Mouse (Mus musculus) mature B cell (primary cell): ENCODE measurements around the gene Ppp5c.

ENCODE experiments used
- in situ Hi-C: fragments of 300-500 bp; cut with MboI; formaldehyde crosslinking; loops from 2 replicates; pipeline ENCODE4 v1.14.3; 2019

The Ppp5c gene

DNA sequence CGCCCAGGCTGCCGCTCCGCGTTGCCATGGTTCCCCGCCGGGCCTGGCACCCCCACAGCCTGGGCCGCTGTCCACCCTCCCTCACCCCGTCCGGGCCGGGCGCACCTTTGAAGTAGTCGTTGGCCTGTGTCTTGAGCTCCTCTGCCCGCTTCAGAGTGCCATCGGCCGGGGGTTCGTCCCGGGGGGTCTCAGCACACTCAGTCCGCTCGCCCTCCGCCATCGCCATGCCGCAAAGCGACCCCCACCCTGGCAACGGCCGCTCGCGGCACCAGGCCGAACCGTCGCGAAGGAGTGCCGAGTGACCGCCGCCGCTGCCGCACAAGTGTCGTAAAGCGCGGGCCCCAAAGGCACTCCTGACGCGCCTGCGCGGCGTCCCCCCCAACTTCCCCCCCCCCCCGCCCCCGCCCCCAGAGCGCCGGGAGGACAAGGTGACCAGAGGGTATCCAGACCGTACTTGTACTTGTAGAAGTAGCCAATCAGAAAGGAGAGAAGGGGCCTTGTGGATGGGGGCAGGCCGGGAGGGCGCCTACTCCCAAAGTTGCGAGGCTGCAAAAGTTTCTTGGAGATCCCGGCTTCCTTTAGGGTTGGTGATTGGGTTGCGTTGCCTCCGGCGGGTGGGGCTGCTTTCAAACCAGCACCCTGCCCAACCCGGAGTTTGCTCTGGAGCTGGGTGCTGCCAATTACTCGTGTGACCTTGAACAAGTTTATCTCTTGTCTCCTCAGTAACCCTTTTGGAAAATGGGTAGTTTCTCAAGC lies at the start of gene Ppp5c:
Ppp5c (minus strand) TSS at position 337 of the 756 bp plus-strand sequence.
- in situ Hi-C loops: no loop called here

DNA sequence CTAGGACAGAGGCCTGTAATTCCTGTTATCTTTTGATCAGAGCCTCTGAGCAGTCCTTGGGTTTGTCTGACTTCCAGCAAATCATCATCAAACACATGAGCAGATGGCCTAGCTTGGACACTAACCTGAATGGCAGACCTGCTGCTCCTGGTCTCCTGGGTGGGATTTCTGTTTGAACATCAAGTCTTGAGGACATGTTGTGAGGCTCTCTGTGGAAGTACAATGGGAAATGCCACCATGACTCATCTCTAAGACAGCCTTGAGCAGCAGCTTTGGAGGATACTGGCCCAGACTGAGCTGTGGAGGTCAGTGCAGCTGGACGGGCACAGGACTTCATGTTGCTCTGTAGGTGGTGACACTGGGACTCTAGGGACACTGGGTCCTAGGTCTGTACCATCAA lies 48.8 kb upstream of the Ppp5c start:
- in situ Hi-C loops: no loop called here

DNA sequence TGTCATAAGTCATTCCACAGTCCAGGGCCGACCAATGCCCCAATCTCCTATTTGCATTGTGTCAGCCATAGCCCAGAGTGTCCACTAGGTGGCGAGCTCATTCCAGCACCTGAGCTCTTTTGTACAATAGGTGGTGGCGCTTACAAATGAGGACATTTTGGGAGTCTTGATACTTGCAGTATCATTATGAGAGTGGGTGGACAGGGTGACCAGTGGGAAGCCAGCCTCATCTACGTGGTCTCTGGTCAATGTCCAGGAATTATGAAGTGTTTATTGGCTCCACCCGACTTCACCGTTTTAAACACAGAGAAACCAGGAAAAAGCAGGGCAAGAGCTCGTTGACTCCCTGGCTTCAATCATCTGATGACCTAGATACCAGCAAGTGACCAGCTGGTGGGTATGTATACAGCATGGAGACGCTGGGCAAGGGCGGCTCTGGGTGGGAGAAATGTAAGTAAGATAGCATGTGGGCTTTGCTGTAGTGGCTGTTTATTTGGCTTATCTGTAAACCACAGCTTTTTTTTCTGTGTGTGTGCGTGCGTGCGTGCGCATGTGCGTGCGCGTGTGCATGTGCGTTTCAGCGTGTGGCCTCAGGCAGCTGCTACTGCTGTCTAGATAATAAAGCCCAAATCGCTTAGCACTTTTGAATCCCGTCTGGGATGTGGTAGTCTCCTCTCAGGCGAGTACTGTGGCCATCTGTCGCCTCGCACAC lies 46.3 kb upstream of the Ppp5c start, which contains the start of gene Psg16:
Psg16 (plus strand) TSS at position 137 of the 712 bp plus-strand sequence.
- in situ Hi-C loops: no loop called here

DNA sequence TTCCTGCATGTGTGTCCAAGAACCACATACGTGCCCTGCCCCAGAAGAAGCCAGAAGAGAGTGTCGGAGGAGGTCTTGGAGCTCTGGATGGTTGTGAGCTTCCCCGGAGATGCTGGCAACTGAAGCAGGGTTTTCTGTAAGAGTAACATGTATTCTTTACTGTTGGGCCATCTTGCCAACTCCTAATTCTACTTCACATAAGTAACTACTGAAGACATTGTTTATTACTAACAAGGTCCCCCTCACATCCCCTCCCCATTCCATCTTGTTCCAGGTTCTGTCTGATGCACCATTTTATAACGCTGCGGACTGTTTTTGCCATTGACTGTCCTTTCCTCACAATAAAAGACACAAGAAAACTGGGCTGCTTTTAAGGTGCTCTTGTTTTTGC lies 45.8 kb upstream of the Ppp5c start:
- in situ Hi-C loops: no loop called here

DNA sequence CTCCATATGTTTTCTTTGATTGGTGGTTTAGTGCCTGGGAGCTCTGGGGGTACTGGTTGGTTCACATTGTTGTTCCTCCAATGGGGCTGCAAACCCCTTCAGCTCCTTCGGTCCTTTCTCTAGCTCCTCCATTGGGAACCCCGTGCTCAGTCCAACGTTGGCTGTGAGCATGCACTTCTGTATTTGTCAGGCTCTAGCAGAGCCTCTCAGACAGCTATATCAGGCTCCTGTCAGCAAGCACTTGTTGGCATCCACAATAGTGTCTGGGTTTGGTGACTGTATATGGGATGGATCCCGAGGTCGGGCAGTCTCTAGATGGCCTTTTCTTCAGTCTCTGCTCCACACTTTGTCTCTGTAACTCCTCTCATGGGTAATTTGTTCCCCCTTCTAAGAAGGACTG lies 39.9 kb upstream of the Ppp5c start:
- in situ Hi-C loops: loop anchor here (10.0 kb wide), 1 partner anchor 63 kb away; no protein-coding TSS in a partner anchor

DNA sequence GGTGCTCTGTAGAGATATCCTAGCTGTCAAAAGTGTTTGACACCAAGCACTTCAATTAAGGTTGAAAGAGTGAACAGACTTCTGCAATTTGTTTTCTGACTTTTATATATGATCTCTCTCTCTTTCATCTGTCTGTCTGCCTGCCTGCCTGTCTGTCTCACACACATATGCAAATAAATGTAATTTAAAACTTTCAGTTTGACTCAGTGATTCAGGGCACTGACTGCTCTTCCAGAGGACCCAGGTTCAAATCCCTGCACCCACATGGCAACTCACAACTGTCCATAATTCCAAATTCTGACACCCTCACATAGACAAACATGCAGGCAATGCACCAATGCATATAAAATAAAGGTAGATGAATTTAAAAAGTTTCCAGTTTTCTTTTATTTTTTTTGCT lies 39.3 kb upstream of the Ppp5c start:
- in situ Hi-C loops: loop anchor here (10.0 kb wide), 1 partner anchor 62 kb away; no protein-coding TSS in a partner anchor

DNA sequence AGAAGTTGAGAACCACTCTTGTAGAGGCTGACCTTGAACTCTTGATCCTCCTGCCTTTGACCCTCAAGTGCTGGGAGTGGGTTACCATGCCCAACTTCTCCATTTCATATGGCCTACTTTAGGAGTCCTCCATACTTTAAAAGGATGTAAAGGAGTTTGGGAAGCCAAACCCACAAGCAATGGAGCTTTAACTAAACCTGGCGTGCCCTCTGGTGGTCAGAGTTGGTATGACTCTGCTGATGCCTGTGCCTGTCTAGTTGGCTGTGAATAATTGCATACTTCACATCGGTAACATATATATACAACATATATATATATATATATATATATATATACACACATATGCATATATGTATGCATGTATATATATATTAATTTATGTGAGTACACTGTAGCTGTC lies 38.7 kb upstream of the Ppp5c start:
- in situ Hi-C loops: loop anchor here (10.0 kb wide), 1 partner anchor 62 kb away; no protein-coding TSS in a partner anchor

DNA sequence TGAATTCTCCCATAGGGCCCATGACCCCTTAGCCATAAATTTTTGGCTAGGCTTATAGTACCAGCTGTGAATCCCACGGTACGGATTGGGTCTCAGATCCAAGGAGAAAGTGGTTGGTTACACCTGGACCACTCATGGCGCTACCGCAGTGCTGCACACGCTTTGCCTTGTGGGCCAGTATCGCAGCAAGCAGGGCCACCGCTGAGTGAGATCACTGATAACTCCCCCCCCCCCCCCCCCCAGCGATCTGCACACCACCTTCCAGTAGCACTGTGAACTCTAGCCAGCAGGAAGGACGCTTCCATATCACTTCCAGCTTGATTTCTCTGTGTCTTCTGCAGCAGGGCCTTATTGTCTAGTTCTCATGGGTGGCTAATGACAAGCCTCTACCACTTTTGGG lies 37.9 kb upstream of the Ppp5c start:
- in situ Hi-C loops: loop anchor here (10.0 kb wide), 1 partner anchor 61 kb away; no protein-coding TSS in a partner anchor

DNA sequence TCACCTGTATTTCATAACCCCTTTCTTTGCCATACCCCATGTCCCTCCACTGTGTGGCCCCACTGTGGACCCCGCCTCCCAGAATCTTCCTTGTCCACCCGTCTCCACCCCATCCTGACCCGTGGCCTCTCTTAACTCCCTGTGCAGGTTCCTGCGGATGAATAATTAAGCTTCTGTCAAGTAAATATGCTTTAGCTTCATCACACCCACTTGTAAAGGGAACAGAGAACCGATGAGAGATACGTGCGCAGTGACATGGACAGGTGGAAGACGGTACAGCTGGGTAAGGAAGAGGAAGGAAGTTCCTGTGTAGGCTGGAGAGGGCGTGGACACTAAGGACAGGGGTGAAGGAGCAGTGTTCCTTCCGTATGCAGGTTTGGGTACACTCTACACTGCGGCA lies 35.1 kb upstream of the Ppp5c start:
- in situ Hi-C loops: loop anchor here (10.0 kb wide), 1 partner anchor 58 kb away; no protein-coding TSS in a partner anchor

DNA sequence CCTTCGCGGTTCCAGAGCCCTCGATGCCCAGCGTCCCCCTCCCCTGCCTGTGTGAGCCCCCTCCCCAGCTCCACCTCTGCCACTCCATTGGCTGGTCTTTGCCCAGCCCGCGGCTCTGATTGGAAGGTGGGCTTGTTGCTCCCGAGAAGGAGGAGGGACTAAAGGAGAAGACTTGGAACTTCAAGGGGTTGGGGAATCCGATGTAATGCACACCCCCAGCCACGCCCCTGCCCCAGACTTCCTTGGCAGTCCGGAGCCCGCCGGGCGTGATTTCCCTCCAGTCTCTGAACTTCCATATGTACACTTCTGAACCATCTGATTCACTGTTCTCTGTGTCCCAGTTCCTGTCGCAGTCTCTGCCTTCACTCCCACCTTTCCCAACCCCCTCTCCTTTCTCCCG lies 34.7 kb upstream of the Ppp5c start, which contains the start of gene Hif3a:
Hif3a (minus strand) TSS at position 39 of the 400 bp plus-strand sequence.
- in situ Hi-C loops: loop anchor here (10.0 kb wide), 1 partner anchor 58 kb away; no protein-coding TSS in a partner anchor

DNA sequence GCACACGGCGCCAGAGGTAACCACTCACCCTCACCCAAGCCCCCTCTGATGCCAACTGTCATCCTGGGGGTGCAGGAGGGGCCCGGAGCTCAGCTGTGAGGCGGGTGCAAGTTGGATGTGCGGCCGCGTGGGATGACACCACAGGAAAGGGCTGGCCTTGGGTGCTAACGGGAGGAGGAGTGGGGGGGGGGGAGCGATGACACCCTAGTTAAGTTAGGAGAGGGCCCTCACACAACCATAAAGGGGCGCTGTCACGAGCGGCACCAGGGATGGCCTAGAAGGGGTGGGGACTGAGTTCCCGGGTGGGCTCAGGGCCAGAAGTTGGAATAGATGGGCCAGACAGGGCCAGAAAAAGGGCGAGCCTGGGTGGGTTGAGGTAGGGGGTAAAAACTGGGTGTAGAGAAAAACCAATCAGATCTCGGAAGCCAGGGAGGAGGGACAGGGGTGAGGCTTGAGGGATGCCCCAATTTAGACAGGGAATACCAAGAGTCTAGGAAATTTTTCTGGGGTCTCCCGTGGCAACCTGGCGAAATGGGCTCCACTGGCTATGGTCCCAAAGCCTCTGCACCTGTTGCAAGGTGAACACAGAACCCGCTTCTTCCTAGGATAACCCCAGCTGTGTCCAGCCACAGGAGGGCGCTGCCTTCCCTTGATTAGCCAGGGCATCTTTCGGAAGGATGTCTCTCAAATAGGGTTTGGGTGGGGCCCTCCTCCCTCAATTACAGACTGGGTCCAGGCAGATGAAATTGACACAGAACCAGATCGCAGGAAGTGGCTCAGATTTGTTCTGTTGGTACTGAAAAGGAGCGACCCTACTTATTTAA lies 33.3 kb upstream of the Ppp5c start:
- in situ Hi-C loops: loop anchor here (10.0 kb wide), 1 partner anchor 56 kb away; no protein-coding TSS in a partner anchor

DNA sequence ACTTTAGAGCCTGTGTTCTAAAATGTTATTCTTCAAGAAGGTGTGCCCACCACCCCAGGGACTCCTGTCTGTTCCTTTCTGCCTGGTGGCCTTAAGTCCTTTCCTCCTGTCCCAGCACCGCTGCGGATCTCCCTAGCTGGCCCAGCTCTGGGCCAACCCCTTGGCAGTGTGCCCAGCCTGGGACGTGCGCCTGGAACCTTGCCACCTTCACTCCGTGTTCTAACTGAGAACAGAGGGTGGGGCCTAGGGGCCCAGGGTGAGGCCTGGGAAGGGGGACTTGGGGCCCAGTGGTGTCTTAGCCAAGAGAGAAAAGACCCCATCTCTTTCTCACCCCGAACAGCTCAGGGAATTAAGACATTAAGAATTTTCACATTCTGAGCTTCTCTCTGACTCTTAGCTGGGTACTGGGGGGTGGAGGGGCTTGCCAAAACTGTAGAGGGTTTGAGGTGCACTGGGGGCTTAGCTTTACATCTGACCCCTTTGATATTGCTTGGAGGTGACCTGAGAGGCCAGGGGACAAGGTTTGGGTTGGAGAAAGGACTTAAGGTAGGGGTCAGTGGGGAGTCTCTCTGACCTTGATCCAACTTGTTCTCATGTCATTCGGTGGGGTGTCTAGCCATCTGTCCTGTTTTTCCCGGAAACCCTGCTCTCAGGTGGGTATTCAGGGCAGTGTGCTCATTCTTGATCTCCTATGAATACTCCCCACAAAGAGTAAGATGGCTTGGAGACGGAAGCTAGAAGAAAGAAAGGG lies 32.5 kb upstream of the Ppp5c start:
- in situ Hi-C loops: loop anchor here (10.0 kb wide), 1 partner anchor 55 kb away; no protein-coding TSS in a partner anchor

DNA sequence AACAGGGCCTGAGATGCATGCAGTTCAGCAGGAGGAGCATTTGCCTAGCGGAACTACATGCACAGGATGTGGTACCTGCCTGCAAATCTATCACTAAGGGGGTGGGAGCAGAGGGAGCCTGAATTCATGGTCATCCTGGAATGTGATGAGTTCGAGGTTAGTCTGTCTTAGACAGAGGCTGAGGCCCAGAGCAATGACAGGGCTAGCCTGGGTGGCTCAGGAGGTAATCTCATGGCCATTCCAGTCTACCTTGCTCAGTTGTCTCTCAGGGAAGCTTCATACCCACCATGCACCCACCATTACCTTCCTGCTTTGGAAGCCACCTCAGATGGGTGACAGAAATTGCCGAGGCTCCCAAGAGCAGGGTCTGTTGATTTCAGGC lies 31.7 kb upstream of the Ppp5c start:
- in situ Hi-C loops: loop anchor here (10.0 kb wide), 1 partner anchor 125 kb away; no protein-coding TSS in a partner anchor

DNA sequence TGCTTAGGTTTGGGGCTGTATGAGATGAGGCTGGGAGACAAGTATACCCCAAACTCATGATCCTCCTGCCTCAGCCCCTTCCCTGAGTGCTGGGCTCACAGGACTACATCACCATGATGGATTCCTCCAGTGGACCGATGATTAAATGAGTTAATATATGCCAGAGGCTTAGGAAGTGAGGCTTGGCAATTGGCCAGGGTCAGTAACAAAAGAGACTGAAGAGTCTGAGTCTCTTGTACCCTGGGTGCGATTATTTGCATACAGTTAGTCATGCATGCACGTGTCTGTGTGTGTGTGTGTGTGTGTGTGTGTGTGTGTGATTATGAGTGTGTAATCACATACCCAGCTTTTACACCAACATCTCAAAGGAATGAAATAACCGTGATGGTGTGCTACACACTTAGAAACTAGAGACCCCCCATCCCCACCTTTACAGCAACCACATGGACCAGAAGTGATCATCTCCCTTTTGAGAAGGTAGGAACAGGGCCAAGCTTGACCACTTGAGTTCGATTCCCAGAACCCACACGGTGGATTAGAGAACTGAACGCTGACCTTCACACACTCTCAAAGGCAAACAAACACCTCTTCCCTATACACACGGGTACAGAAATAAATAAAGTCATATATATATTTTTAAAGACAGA lies 31.2 kb upstream of the Ppp5c start:
- in situ Hi-C loops: loop anchor here (10.0 kb wide), 1 partner anchor 124 kb away; no protein-coding TSS in a partner anchor

DNA sequence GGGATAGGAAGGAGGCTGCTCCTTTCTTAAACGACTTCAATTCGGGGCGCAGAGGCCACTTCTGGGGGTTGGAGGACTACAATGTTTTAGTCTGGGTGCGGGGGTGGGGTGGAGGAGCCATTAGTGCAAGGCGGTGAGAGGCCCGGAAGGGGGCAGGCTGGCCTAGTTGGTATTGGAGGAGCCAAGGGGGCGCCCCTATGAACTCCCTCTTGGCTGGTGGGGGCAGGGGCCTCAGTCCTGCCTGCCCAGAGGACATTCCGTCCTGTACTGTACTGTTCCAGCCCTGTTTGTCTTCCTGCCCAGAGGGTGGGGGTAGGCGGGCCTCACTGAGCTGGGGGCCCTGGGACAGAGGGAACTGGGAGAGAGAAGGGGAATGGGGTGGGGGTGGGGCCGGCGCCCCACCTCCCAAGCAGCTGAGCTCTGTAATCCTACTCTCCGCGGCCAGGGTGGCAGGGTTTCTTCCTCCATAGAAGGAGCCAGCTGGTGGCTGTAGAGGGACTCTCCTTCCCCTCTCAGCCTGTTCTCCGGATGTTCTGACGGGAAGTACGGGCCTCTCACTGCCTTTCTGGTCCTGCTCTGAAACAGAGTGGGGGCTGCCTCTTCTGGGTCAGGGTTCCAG lies 30.5 kb upstream of the Ppp5c start:
- in situ Hi-C loops: loop anchor here (10.0 kb wide), 1 partner anchor 123 kb away; no protein-coding TSS in a partner anchor

DNA sequence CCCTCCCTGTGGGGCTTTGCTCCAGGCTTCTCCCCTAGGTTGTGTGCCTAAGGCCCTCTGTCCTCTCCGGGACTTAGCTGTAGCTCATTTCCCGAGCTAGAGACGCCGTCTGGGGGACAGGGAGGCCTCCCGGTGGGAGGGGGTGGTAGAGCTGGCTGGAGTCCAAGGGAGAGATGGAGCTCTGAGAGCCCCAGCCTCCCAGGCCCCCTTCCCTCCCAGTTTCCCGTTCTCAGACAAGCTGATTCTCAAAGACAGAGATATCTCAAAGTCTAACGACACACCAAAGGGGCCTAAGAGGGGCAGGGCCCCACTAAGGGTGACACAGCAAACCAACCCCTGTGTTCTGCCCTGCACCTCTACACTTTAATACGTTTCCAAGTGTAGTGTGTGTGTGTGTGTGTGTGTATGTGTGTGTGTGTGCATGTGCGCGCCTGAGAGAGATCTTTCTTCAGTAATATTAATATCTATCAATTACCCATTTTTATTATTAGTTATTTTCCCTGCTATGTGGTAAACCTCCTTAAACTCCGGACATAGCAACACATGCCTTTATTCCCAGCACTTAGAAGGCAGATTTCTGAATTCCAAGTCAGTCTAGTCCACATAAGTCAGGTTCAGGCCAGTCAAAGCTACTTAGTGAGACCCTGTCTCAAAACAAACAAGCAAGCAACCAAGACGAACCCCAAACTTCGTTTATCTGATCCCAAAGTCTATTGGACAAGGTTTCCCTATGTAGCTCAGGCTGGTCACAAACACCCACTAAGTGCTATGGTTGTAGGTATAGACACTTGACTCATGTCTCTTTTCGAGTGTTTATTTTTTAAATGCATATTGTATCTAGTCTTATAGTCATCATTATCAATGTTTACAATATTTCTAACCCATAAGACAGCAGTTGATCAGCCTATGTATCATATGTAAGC lies 29.1 kb upstream of the Ppp5c start:
- in situ Hi-C loops: loop anchor here (10.0 kb wide), 1 partner anchor 122 kb away; no protein-coding TSS in a partner anchor

DNA sequence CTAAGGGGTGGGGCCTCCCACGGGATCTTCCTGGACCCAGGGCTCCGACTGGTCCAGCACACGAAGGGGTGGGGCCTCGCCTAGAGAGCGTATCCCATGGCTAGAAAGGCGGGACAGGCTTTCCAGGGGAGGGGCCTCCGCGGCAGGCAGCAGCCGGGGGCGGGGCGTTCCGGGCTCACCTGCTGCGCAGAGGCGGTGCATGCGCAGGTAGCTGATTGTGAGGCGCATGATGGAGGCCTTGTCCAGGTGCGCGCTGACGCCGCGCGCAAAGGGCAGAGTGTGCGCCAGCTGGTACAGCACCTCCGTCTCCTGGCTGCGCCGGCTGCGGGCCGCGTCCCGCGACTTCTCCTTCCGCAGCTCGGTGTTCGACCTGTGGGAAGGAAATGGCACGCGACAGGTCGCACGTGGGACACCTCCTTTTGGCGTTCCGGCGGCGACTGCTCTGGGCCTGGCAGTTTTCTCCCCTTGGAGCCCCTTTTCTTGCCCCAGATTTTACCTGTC lies 28.4 kb upstream of the Ppp5c start:
- in situ Hi-C loops: loop anchor here (10.0 kb wide), 1 partner anchor 121 kb away; no protein-coding TSS in a partner anchor

DNA sequence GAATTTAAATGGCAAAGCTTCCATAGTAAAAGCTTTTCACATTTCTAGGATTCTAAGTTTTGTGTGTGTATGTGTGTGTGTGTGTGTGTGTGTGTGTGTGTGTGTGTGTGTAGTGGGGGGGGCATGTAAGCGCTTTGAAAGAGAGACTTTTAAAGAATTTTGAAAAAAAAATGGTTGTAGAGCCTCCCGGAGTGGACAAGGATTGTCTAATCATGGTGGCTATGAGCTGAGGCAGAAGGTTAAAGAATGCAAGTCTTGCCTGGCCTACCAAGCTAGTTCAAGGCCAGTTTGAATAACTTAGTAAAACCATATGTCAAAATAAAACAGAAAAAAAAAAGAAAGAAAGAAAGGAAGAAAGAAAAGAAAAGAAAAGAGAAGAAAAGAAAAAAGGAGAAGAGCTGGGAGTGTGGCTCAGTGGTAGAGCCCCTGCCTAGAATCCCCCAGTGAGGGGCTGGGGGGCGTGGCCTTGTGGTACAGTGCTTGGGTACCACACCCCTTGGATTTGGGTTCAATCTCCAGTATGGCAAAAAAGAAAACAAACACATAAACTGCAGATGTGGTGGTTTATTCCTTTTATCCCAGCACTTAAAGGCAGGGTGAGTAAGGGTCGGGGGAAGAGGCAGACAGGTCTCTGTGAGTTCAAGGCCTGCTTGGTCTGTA lies 27.7 kb upstream of the Ppp5c start:
- in situ Hi-C loops: loop anchor here (10.0 kb wide), 1 partner anchor 121 kb away; no protein-coding TSS in a partner anchor
